Mouse (Mus musculus): Measurements from ENCODE around the gene Cdkn2b. TPM values are rescaled to one million over a fixed set of nuclear protein-coding genes. Genes with fewer than 3 reads are reported as not detected.

Cdkn2b gene
- polyA plus RNA-seq, 1 experiment = not detected

DNA sequence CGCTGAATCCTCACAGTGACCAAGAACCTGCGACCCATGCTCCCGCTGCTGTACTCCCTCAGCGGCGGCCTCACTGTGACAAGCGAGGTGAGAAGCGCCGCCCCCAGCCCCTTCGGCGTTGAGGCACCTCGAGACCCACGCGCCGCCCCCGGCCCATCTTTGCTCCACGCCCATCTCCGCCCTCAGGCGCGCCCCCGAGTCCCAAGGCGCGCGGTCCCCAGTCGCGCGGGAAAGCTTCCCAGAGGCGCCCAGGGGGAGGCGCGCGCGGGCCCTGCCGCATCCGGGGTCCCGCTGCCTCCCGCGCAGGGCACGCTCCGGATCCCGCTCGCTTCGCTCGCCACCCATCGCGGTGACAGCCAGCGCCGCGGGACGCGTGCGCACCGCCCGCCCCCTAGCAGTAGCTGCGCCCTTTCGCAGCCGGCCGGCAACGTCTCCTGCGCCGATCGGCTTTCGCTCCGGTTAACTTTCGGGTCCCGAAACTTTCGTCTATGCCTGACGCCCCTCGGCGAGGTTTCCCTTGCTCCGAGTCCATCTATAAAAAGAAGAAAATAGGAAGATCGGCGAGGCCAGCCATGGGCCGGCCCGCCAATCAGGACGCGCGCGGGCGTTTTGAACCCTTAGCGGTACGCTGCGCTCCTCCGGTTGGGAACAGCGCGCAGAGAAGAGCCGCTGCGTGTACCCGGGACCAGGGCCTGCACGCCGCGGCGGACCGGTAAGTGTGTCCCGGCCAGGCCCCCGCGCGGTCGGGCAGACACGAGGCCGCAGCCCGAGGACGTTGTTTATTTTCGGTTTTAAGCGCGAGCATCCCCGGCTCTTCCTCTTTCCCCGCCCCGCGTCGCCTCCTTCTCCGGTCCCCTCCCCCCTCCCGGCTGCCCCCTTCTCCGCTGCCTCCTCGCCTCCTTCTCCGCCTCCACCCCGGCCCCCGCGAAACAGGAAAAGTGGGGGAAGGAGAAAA lies 16.1 kb downstream of the Cdkn2b start, which contains the start of gene Cdkn2a:
Cdkn2a (minus strand) TSS at position 168 of the 955 bp plus-strand sequence.
- Histone ChIP-seq H3K4me3 (ENCODE audit: insufficient read depth, low read depth, low read length) (peak within 1 kb of the TSS; percentile 55), H3K4me1 (ENCODE audit: control insufficient read depth, insufficient read depth, low read length) (peaks cover 11% of the 10 kb centered on the region; the same call in 1 of the 2 replicates), H3K27ac (ENCODE audit: insufficient read depth, low read depth, low read length) (no peak within 1 kb of the TSS)
- TF ChIP-seq CTCF (IDR thresholded peaks at IDR 0.05; ENCODE audit: insufficient read depth, low read depth, low read length) = peak; percentile 36; the same call in 1 of the 2 replicates
- no peak for TF ChIP-seq POLR2A (IDR thresholded peaks at IDR 0.05; ENCODE audit: insufficient read depth, low read depth, low read length)
- WGBS = 1% methylated on average over 114 of the region's 117 CpGs

DNA sequence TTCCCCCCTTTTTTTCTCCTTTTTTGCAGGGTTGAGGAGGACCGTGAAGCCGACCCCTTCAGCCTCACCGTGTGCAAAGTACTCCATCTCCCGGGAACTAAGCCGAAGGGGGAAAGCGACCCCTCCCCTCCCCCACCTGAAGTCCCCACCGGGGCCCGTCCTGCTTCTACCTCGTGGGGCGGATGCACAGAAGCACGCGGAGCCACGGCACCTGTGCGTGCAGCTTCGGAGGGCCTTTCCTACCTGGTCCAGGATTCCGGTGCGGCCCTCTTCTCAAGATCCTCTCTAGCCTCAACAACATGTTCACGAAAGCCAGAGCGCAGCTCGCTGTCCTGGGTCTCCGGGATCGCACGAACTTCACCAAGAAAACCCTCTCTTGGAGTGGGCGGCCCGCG lies 16.8 kb downstream of the Cdkn2b start:
- peaks cover 11% of the 10 kb centered on the region; the same call in 1 of the 2 replicates for H3K4me1 ChIP-seq (ENCODE audit: control insufficient read depth, insufficient read depth, low read length)
- no peak overlapping the region for H3K27ac ChIP-seq (ENCODE audit: insufficient read depth, low read depth, low read length)
- peak overlapping the region; percentile 55 for H3K4me3 ChIP-seq (ENCODE audit: insufficient read depth, low read depth, low read length)
- no peak for TF ChIP-seq POLR2A (IDR thresholded peaks at IDR 0.05; ENCODE audit: insufficient read depth, low read depth, low read length)
- no peak for TF ChIP-seq CTCF (IDR thresholded peaks at IDR 0.05; ENCODE audit: insufficient read depth, low read depth, low read length)
- 10% methylated on average over 26 of the region's 26 CpGs for WGBS

- Histone ChIP-seq H3K4me3 (ENCODE audit: insufficient read depth, low read depth, low read length) (no peak overlapping the region), H3K4me1 (ENCODE audit: control insufficient read depth, insufficient read depth, low read length) (peaks cover 11% of the 10 kb centered on the region; the same call in 1 of the 2 replicates), H3K27ac (ENCODE audit: insufficient read depth, low read depth, low read length) (no peak overlapping the region)
- 68% methylated on average over 7 of the region's 7 CpGs for WGBS
- TF ChIP-seq CTCF (IDR thresholded peaks at IDR 0.05; ENCODE audit: insufficient read depth, low read depth, low read length) = no peak
- no peak for TF ChIP-seq POLR2A (IDR thresholded peaks at IDR 0.05; ENCODE audit: insufficient read depth, low read depth, low read length)
Observed at GRCm38 (mm10) chr4:89293516-89293915, 17.3 kb downstream of the Cdkn2b start.

GRCm38 (mm10) chr4:89289028-89289427 lies 21.8 kb downstream of the Cdkn2b start:
- 4% methylated on average over 4 of the region's 4 CpGs for WGBS
- peaks cover under 1% of the 10 kb centered on the region; the same call in 1 of the 2 replicates for H3K4me1 ChIP-seq (ENCODE audit: control insufficient read depth, insufficient read depth, low read length)
- no peak overlapping the region for H3K27ac ChIP-seq (ENCODE audit: insufficient read depth, low read depth, low read length)
- no peak for TF ChIP-seq POLR2A (IDR thresholded peaks at IDR 0.05; ENCODE audit: insufficient read depth, low read depth, low read length)
- no peak for TF ChIP-seq CTCF (IDR thresholded peaks at IDR 0.05; ENCODE audit: insufficient read depth, low read depth, low read length)
- H3K4me3 ChIP-seq (ENCODE audit: insufficient read depth, low read depth, low read length) = no peak overlapping the region

DNA sequence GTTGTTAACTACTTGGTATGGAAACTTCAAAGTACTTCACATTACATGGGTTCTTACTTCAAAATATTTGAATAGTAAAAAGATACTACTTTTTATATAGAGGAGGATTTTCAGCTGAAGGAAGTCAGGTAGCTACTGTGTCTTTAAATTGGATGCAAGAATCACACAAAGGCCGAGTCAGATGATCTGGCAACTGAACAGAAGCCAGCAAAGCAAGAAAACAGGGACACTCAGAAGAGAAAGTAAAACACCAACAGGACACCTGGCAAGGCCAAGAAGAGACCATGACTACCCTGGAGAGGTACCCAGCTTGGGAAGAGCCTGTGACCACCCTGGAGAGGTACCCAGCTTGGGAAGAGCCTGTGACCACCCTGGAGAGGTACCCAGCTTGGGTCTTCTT lies 24.3 kb downstream of the Cdkn2b start:
- H3K4me1 ChIP-seq (ENCODE audit: control insufficient read depth, insufficient read depth, low read length) = peaks cover 6% of the 10 kb centered on the region; the same call in 1 of the 2 replicates
- H3K27ac ChIP-seq (ENCODE audit: insufficient read depth, low read depth, low read length) = no peak overlapping the region
- H3K4me3 ChIP-seq (ENCODE audit: insufficient read depth, low read depth, low read length) = no peak overlapping the region
- no peak for TF ChIP-seq CTCF (IDR thresholded peaks at IDR 0.05; ENCODE audit: insufficient read depth, low read depth, low read length)
- TF ChIP-seq POLR2A (IDR thresholded peaks at IDR 0.05; ENCODE audit: insufficient read depth, low read depth, low read length) = no peak
- WGBS = 14% methylated on average over 1 of the region's 1 CpGs

DNA sequence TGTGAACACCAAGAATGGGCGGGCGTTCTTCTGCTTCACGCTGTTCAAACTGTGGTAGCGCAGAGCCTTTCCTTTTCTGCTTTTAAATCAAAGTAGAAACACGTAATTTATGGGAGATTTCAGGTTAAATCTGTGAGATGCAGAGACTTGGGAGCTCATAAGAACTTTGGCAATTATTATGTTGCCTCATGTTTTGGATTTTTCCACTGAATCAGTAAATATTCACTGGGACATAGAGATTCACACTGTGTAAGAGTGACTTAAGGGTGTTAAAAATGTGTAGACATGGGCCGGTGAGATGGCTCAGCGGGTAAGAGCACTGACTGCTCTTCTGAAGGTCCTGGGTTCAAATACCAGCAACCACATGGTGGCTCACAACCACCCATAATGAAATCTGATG lies 25.2 kb downstream of the Cdkn2b start:
- TF ChIP-seq CTCF (IDR thresholded peaks at IDR 0.05; ENCODE audit: insufficient read depth, low read depth, low read length) (no peak), POLR2A (IDR thresholded peaks at IDR 0.05; ENCODE audit: insufficient read depth, low read depth, low read length) (no peak)
- Histone ChIP-seq H3K4me3 (ENCODE audit: insufficient read depth, low read depth, low read length) (no peak overlapping the region), H3K4me1 (ENCODE audit: control insufficient read depth, insufficient read depth, low read length) (peaks cover 6% of the 10 kb centered on the region; the same call in 1 of the 2 replicates), H3K27ac (ENCODE audit: insufficient read depth, low read depth, low read length) (no peak overlapping the region)
- WGBS = 33% methylated on average over 7 of the region's 7 CpGs

DNA sequence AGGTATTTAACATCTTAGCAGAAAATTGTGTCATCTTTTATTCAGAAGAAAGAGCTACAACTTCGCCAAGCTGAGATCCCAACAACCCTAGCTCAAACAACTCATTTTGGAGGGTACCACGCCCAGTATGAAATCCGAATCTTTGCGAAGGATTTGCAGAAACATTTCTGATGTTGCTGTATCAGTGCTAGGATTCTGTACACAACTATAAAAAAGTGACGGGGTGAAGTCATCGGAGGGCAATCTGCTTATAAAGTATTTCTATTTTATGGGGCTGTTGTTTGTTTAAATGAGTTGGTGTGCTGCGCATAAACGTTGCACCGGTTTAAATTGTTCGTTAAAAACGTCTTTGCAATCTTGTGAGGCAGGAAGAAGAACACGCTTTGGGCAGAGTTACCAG lies 28.2 kb downstream of the Cdkn2b start:
- 4% methylated on average over 12 of the region's 12 CpGs for WGBS
- H3K4me1 ChIP-seq (ENCODE audit: control insufficient read depth, insufficient read depth, low read length) = peaks cover 6% of the 10 kb centered on the region; the same call in 1 of the 2 replicates
- H3K27ac ChIP-seq (ENCODE audit: insufficient read depth, low read depth, low read length) = no peak overlapping the region
- no peak overlapping the region for H3K4me3 ChIP-seq (ENCODE audit: insufficient read depth, low read depth, low read length)
- TF ChIP-seq POLR2A (IDR thresholded peaks at IDR 0.05; ENCODE audit: insufficient read depth, low read depth, low read length) (no peak), CTCF (IDR thresholded peaks at IDR 0.05; ENCODE audit: insufficient read depth, low read depth, low read length) (no peak)

GRCm38 (mm10) chr4:89282036-89282566 lies 28.7 kb downstream of the Cdkn2b start:
- peaks cover 6% of the 10 kb centered on the region; the same call in 1 of the 2 replicates for H3K4me1 ChIP-seq (ENCODE audit: control insufficient read depth, insufficient read depth, low read length)
- no peak for TF ChIP-seq CTCF (IDR thresholded peaks at IDR 0.05; ENCODE audit: insufficient read depth, low read depth, low read length)
- TF ChIP-seq POLR2A (IDR thresholded peaks at IDR 0.05; ENCODE audit: insufficient read depth, low read depth, low read length) = no peak
- no peak overlapping the region for H3K4me3 ChIP-seq (ENCODE audit: insufficient read depth, low read depth, low read length)
- H3K27ac ChIP-seq (ENCODE audit: insufficient read depth, low read depth, low read length) = no peak overlapping the region
- under 1% methylated on average over 25 of the region's 25 CpGs for WGBS

DNA sequence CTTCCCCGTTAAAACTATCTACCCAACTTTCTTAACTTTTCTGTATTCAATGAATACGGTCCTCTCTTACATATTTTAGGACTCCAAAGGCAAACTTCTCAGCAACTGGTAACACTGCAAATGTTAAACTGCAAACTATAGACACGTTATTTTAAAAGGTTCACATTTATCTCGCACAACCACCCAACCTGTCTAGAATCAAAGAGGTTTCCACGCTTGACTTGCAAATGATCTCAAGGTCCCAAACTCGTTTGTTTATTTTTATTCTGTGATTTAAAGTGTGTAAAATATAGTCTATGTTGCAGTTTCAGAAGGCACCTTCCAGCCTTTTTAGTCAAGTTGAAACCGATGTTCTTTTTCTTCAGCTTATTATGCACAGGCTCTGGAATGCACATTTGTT lies 29.6 kb downstream of the Cdkn2b start:
- H3K27ac ChIP-seq (ENCODE audit: insufficient read depth, low read depth, low read length) = no peak overlapping the region

More for the DNA sequence above, 29.6 kb downstream of the Cdkn2b start:
- TF ChIP-seq CTCF (IDR thresholded peaks at IDR 0.05; ENCODE audit: insufficient read depth, low read depth, low read length) (no peak), POLR2A (IDR thresholded peaks at IDR 0.05; ENCODE audit: insufficient read depth, low read depth, low read length) (no peak)
- Histone ChIP-seq H3K4me3 (ENCODE audit: insufficient read depth, low read depth, low read length) (no peak overlapping the region), H3K4me1 (ENCODE audit: control insufficient read depth, insufficient read depth, low read length) (peaks cover 6% of the 10 kb centered on the region; the same call in 1 of the 2 replicates)
- WGBS = 7% methylated on average over 7 of the region's 7 CpGs
